Mouse (Mus musculus) myocyte (in vitro differentiated cells): ENCODE measurements around the gene Igf1r.

ENCODE experiments used
- E2F4 ChIP-seq: IDR thresholded peaks from one replicate; pipeline ENCODE4 v1.6.1; 2011; ENCODE audit warnings: mild to moderate bottlenecking, control low read depth, moderate library complexity; ENCODE audit not compliant: insufficient read depth
- MAX ChIP-seq: IDR thresholded peaks from one replicate; pipeline ENCODE4 v1.6.1; 2011; ENCODE audit warnings: low read depth, mild to moderate bottlenecking, control low read depth
- MYOD1 ChIP-seq, 3 experiments: IDR thresholded peaks; one replicate each; pipeline ENCODE4 v1.6.1; 2011; ENCODE audit warnings: control low read depth in 2 of 3, low read depth in 2 of 3, mild to moderate bottlenecking in 2 of 3, moderate library complexity in 1 of 3; ENCODE audit not compliant: insufficient read length in 2 of 3, control insufficient read depth in 1 of 3
- POLR2A ChIP-seq: IDR thresholded peaks from one replicate; pipeline ENCODE4 v1.6.1; 2011; ENCODE audit warnings: low read depth, mild to moderate bottlenecking, control low read depth, moderate library complexity; ENCODE audit not compliant: insufficient read length
- USF1 ChIP-seq: IDR thresholded peaks from one replicate; pipeline ENCODE4 v1.6.1; 2011; ENCODE audit warnings: low read depth, mild to moderate bottlenecking, control low read depth, moderate library complexity

DNA sequence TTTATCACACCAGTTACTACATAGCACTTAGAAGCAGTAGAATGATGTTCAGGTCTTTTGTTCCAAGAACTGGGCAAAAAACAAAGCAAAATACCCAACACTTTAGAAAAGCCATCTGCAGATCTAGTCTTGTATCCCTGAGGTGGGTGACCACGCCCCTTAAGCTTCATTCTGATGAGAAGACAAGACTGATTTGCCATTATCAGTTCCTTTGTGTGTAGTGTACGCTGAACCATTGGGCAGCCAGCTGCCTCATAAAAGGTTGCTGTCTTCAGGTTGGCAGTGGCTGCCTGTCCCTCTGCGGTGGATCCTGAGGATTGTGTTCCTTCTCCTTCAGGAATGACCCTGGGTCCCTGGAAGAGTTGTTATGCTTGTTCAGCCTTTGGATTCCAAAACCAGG lies 11.1 kb downstream of the Igf1r start:
- TF ChIP-seq POLR2A (no peak), MYOD1 (IDR thresholded peaks at IDR 0.05; ENCODE audit: control insufficient read depth in 1 of 3, insufficient read length in 2 of 3, low read depth in 2 of 3) (no peak), MAX (no peak), USF1 (no peak), E2F4 (no peak)
